Mouse (Mus musculus): ENCODE measurements around the gene Cfl1. TPM values are rescaled to one million over a fixed set of nuclear protein-coding genes. Genes with fewer than 3 reads are reported as not detected.
A peak's percentile ranks its signal among the peaks of the same experiment; 100 is the strongest.
"Not testable (repeated sequence)": the region's sequence is repeated elsewhere in the genome, so short reads cannot be mapped to it uniquely, and the experiment has no call there.

The Cfl1 gene
- total and polyA plus RNA-seq, 3 experiments: 853 to 1,228 (median 1,086) TPM

DNA sequence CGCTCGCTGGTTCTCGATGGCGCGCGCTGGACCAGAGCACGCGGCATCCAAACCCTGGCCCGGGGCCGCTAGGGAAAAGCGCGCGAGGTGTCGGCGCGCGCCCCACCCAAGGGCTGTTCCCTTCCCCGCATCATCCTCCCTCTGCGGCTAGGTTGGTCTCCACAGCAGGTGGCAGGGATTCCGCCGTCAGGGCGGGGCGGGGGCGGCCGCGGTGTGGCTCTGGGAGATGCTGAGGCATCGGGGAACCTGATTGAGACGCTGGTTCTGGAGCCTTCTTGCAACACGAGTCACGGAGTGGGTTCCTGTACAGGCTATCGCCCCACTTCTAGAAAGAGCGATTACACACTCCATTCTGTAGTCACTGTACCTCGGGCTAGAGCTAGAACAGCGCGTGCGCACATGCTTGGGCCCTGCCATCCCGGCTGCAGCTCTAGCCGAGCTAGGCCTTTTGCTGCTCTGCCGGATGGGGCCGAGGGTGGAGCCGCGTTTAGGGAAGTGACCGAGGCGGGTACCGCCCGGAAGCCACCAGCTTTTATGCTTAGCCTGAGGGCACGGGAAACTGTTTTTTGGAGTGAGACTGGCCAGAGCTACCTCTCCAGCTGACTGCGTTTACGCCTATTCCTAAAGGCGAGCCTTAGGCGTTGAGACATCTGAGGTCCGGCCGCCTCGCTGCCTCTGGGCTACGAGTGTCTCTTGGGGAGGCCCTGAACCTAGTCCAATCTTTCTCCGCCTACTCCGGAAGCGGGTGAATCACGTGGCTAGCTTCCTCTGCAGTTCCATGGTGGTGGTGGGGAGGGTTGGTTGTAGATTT, 848 bp downstream of the Cfl1 start:
- Histone ChIP-seq H3K4me3 (ENCODE audit: low read depth, low read length) (peak overlapping the region; percentile 98), H3K27me3 (ENCODE audit: insufficient read depth, low read length) (no peaks in the 10 kb centered on the region), H3K4me1 (ENCODE audit: insufficient read depth, low read depth, low read length) (peaks cover 57% of the 10 kb centered on the region), H3K9me3 (replicated peaks) (no peaks in the 10 kb centered on the region), H3K36me3 (replicated peaks) (peaks cover 52% of the 10 kb centered on the region)
- DNase-seq (ENCODE audit: low spot score) (peak; percentile 75), ATAC-seq (ENCODE audit: extremely low read depth, insufficient number of reproducible peaks, low FRiP score, poor library complexity, severe bottlenecking) (peak; percentile 37; the same call in 1 of the 2 replicates)
- TF ChIP-seq CTCF (IDR thresholded peaks at IDR 0.05; ENCODE audit: low read depth, low read length) (no peak), TAL1 (conservative IDR thresholded peaks at IDR 0.05; ENCODE audit: low read depth, low read length) (no peak), POLR2AphosphoS5 (IDR thresholded peaks at IDR 0.05; ENCODE audit: insufficient replicate concordance, low read depth, low read length) (peak; percentile 66; the same call in 1 of the 2 replicates), GATA1 (IDR thresholded peaks at IDR 0.05; ENCODE audit: borderline replicate concordance, low read length) (no peak)

DNA sequence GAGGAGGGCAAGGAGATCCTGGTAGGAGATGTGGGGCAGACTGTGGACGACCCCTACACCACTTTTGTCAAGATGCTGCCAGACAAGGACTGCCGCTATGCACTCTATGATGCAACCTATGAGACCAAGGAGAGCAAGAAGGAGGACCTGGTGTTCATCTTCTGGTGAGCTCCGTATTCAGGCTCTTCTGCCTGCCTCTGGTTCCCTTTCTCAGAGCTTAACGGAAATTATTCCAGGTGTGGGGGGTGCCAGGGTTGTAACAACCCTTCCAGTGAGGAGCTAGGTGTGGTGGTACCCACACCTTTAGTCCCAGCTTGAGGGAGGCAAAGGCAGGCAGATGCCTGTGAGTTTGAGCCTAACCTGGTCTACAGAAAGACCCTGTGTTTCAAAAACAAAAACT, 2.4 kb downstream of the Cfl1 start:
- H3K27me3 ChIP-seq (ENCODE audit: insufficient read depth, low read length): no peaks in the 10 kb centered on the region
- no peaks in the 10 kb centered on the region for H3K9me3 ChIP-seq (replicated peaks)
- DNase-seq (ENCODE audit: low spot score): no peak
- H3K4me3 ChIP-seq (ENCODE audit: low read depth, low read length): no peak overlapping the region
- peaks cover 56% of the 10 kb centered on the region for H3K36me3 ChIP-seq (replicated peaks)
- no peak for ATAC-seq (ENCODE audit: extremely low read depth, insufficient number of reproducible peaks, low FRiP score, poor library complexity, severe bottlenecking)
- peaks cover 52% of the 10 kb centered on the region for H3K4me1 ChIP-seq (ENCODE audit: insufficient read depth, low read depth, low read length)
- TF ChIP-seq GATA2 (IDR thresholded peaks at IDR 0.05; ENCODE audit: borderline replicate concordance, low read depth, low read length) (no peak), POLR2AphosphoS5 (IDR thresholded peaks at IDR 0.05; ENCODE audit: insufficient replicate concordance, low read depth, low read length) (no peak), GATA1 (IDR thresholded peaks at IDR 0.05; ENCODE audit: borderline replicate concordance, low read length) (no peak), CTCF (IDR thresholded peaks at IDR 0.05; ENCODE audit: low read depth, low read length) (no peak), TAL1 (conservative IDR thresholded peaks at IDR 0.05; ENCODE audit: low read depth, low read length) (no peak)

DNA sequence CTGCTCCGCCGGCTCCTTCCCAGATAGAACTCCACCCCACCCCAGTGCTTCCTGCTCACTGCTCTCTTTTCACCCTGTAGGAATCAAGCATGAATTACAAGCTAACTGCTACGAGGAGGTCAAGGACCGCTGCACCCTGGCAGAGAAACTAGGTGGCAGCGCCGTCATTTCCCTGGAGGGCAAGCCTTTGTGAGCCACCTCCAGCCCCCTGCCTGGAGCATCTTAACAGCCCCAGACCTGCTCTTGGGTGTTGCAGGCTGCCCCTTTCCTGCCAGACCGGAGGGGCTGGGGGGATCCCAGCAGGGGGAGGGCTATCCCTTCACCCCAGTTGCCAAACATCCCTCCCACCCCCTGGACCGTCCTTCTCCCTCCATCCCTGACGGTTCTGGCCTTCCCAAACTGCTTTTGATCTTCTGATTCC, 3.1 kb downstream of the Cfl1 start:
- ATAC-seq (ENCODE audit: extremely low read depth, insufficient number of reproducible peaks, low FRiP score, poor library complexity, severe bottlenecking); H3K27me3 ChIP-seq (ENCODE audit: insufficient read depth, low read length); H3K4me3 ChIP-seq (ENCODE audit: low read depth, low read length); H3K9me3 ChIP-seq (replicated peaks); DNase-seq (ENCODE audit: low spot score): not testable (repeated sequence)
- peaks cover 49% of the 10 kb centered on the region for H3K4me1 ChIP-seq (ENCODE audit: insufficient read depth, low read depth, low read length)
- H3K36me3 ChIP-seq (replicated peaks): peaks cover 63% of the 10 kb centered on the region

DNA sequence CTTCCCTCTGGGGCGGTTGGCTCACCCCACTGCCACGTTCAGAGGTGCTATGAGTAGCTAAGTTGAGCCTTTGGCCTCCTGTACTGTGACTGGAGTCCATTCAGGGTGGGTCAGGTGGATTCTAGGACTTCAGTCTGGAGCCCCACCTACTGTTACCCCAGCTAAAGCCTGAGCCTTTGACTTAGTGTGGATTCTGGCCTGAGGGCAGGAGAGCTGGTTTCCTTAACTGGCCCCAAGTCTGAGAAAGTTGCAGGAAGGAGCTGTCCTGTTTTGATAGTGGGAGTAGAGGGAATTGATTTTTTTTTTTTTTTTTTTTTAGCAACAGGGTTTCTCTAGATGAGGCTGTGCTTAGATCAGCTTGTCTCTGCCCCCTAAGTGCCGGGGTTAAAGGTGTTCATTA, 4.1 kb downstream of the Cfl1 start:
- ATAC-seq (ENCODE audit: extremely low read depth, insufficient number of reproducible peaks, low FRiP score, poor library complexity, severe bottlenecking) (no peak), DNase-seq (ENCODE audit: low spot score) (no peak)
- no peaks in the 10 kb centered on the region for H3K27me3 ChIP-seq (ENCODE audit: insufficient read depth, low read length)
- no peak for TF ChIP-seq TAL1 (conservative IDR thresholded peaks at IDR 0.05; ENCODE audit: low read depth, low read length)
- TF ChIP-seq CTCF (IDR thresholded peaks at IDR 0.05; ENCODE audit: low read depth, low read length): no peak
- TF ChIP-seq GATA2 (IDR thresholded peaks at IDR 0.05; ENCODE audit: borderline replicate concordance, low read depth, low read length): no peak
- TF ChIP-seq POLR2AphosphoS5 (IDR thresholded peaks at IDR 0.05; ENCODE audit: insufficient replicate concordance, low read depth, low read length): no peak
- TF ChIP-seq GATA1 (IDR thresholded peaks at IDR 0.05; ENCODE audit: borderline replicate concordance, low read length): no peak
- H3K36me3 ChIP-seq (replicated peaks): peaks cover 68% of the 10 kb centered on the region
- H3K4me1 ChIP-seq (ENCODE audit: insufficient read depth, low read depth, low read length): peaks cover 39% of the 10 kb centered on the region
- no peak overlapping the region for H3K4me3 ChIP-seq (ENCODE audit: low read depth, low read length)
- H3K9me3 ChIP-seq (replicated peaks): no peaks in the 10 kb centered on the region

DNA sequence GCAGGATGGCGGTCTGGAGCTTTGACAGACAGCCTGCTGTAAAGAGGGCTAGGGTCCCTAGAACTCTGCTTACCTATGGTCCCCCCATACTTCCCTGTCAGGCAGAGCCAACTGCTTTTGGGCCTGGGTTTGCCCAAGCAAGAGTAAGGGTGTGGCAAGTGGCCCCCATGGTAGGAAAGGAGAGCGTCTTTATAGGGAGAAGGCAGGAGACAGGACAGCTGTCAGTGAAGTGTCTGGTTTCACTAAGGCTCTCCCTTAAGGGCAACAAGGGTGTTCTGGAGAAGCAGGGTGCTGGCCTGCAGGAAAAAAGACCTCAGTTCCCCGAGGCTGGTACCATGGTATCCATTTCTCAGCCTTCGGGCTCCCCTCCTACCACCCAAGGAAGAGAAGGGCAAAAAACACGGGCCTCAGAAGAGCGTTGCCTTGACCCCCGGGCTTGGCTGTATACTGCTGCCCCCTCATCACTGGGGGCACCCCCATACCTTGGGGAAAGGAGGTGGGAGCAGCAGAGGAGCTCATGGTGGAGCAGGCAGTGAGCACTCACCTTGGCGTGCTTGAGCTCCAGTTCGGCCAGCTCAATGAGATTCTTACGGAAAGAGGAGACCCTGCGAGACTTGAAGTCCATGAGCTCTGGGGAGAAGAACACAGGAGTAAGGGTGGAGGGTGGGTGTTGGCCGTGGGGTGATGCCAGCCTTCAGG, 5.2 kb downstream of the Cfl1 start:
- H3K9me3 ChIP-seq (replicated peaks): no peaks in the 10 kb centered on the region
- H3K4me1 ChIP-seq (ENCODE audit: insufficient read depth, low read depth, low read length): peaks cover 38% of the 10 kb centered on the region
- H3K36me3 ChIP-seq (replicated peaks): peaks cover 73% of the 10 kb centered on the region
- no peaks in the 10 kb centered on the region for H3K27me3 ChIP-seq (ENCODE audit: insufficient read depth, low read length)
- ATAC-seq (ENCODE audit: extremely low read depth, insufficient number of reproducible peaks, low FRiP score, poor library complexity, severe bottlenecking) (no peak), DNase-seq (ENCODE audit: low spot score) (no peak)
- H3K4me3 ChIP-seq (ENCODE audit: low read depth, low read length): 0 out of 2 replicates have a peak overlapping the region, but pooled peaks have one; percentile 13
- TF ChIP-seq GATA2 (IDR thresholded peaks at IDR 0.05; ENCODE audit: borderline replicate concordance, low read depth, low read length) (no peak), TAL1 (conservative IDR thresholded peaks at IDR 0.05; ENCODE audit: low read depth, low read length) (no peak), POLR2AphosphoS5 (IDR thresholded peaks at IDR 0.05; ENCODE audit: insufficient replicate concordance, low read depth, low read length) (no peak), GATA1 (IDR thresholded peaks at IDR 0.05; ENCODE audit: borderline replicate concordance, low read length) (no peak), CTCF (IDR thresholded peaks at IDR 0.05; ENCODE audit: low read depth, low read length) (no peak)

DNA sequence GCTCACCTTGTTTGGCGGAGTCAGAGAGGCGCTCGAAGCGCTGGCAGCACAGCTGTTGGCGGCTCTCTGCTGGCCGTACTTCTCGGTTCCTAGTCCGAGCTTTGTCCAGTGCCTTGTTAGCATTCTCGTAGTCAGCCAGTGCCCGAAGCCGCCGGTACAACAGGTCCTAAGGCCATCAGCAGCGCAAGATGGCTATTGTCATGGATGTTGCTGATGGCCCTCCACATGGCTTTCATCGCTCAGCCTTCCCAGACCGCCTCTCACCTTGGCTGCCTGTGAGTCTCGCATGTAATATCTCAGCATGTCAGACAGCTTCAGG, 5.8 kb downstream of the Cfl1 start:
- ATAC-seq (ENCODE audit: extremely low read depth, insufficient number of reproducible peaks, low FRiP score, poor library complexity, severe bottlenecking): no peak
- peak overlapping the region; percentile 13; the same call in 1 of the 2 replicates for H3K4me3 ChIP-seq (ENCODE audit: low read depth, low read length)
- DNase-seq (ENCODE audit: low spot score): no peak
- H3K36me3 ChIP-seq (replicated peaks): peaks cover 76% of the 10 kb centered on the region
- H3K27me3 ChIP-seq (ENCODE audit: insufficient read depth, low read length): no peaks in the 10 kb centered on the region
- peaks cover 38% of the 10 kb centered on the region for H3K4me1 ChIP-seq (ENCODE audit: insufficient read depth, low read depth, low read length)
- no peaks in the 10 kb centered on the region for H3K9me3 ChIP-seq (replicated peaks)
- TF ChIP-seq GATA1 (IDR thresholded peaks at IDR 0.05; ENCODE audit: borderline replicate concordance, low read length) (no peak), GATA2 (IDR thresholded peaks at IDR 0.05; ENCODE audit: borderline replicate concordance, low read depth, low read length) (no peak), POLR2AphosphoS5 (IDR thresholded peaks at IDR 0.05; ENCODE audit: insufficient replicate concordance, low read depth, low read length) (no peak), TAL1 (conservative IDR thresholded peaks at IDR 0.05; ENCODE audit: low read depth, low read length) (no peak), CTCF (IDR thresholded peaks at IDR 0.05; ENCODE audit: low read depth, low read length) (no peak)

All from G1E (cell line).